Mouse (Mus musculus): ENCODE results near the gene Odf3. TPM values are rescaled to one million over a fixed set of nuclear protein-coding genes. Genes with fewer than 3 reads are reported as not detected.

Gene Odf3
- polyA plus RNA-seq, 1 experiment from 2014 or later, result not detected

- no peak for ATAC-seq
Observed at GRCm38 (mm10) chr7:140899121-140899520, 51.5 kb downstream of the Odf3 start.

GRCm38 (mm10) chr7:140900220-140900619, 52.6 kb downstream of the Odf3 start, which contains the start of gene Cox8b:
Gene Cox8b (minus strand): TSS chr7:140900446.
- 69% methylated on average over 10 of the region's 10 CpGs for WGBS

More at GRCm38 (mm10) chr7:140899121-140899520, 51.5 kb downstream of the Odf3 start:
- Histone ChIP-seq H3K4me2 (replicated peaks) (no peak overlapping the region), H3K27ac (no peak overlapping the region), H3K9me3 (no peaks in the 10 kb centered on the region), H3K4me1 (replicated peaks) (no peaks in the 10 kb centered on the region), H3K36me3 (peaks cover 26% of the 10 kb centered on the region), H3K9ac (no peak overlapping the region), H3K4me3 (replicated peaks) (no peak overlapping the region), H3K27me3 (replicated peaks) (no peaks in the 10 kb centered on the region)
- WGBS, result 78% methylated on average over 3 of the region's 3 CpGs

More at GRCm38 (mm10) chr7:140900220-140900619, 52.6 kb downstream of the Odf3 start, which contains the start of gene Cox8b:
- H3K27ac ChIP-seq, result no peak within 1 kb of the TSS
- no peaks in the 10 kb centered on the region for H3K9me3 ChIP-seq
- no peak within 1 kb of the TSS for H3K4me2 ChIP-seq (replicated peaks)
- no peak within 1 kb of the TSS for H3K9ac ChIP-seq
- H3K4me3 ChIP-seq (replicated peaks), result no peak within 1 kb of the TSS
- no peaks in the 10 kb centered on the region for H3K27me3 ChIP-seq (replicated peaks)
- H3K36me3 ChIP-seq, result peaks cover 18% of the 10 kb centered on the region
- ATAC-seq, result no peak
- no peaks in the 10 kb centered on the region for H3K4me1 ChIP-seq (replicated peaks)

Other genes with a start within 250 kb of the Odf3 start
- gene Olfr46, start 246.5 kb upstream of the Odf3 start, polyA plus RNA-seq (2015; fragmentation: Nextera tagmentation; extraction: Ambion mirVana), result not detected in 2 replicates
- gene Olfr61, start 218.8 kb upstream of the Odf3 start, polyA plus RNA-seq (2015; fragmentation: Nextera tagmentation; extraction: Ambion mirVana), result not detected in 2 replicates
- gene Olfr53, start 201.4 kb upstream of the Odf3 start, polyA plus RNA-seq (2015; fragmentation: Nextera tagmentation; extraction: Ambion mirVana), result not detected in 2 replicates
- gene Olfr539, start 187.9 kb upstream of the Odf3 start, polyA plus RNA-seq (2015; fragmentation: Nextera tagmentation; extraction: Ambion mirVana), result not detected in 2 replicates
- not detected in 2 replicates for gene Olfr45, start 165.9 kb upstream of the Odf3 start, polyA plus RNA-seq (2015; fragmentation: Nextera tagmentation; extraction: Ambion mirVana)
- gene Olfr541, start 150.5 kb upstream of the Odf3 start, polyA plus RNA-seq (2015; fragmentation: Nextera tagmentation; extraction: Ambion mirVana), result not detected in 2 replicates
- not detected in 2 replicates for gene Cyp2e1, start 84.1 kb upstream of the Odf3 start, polyA plus RNA-seq (2015; fragmentation: Nextera tagmentation; extraction: Ambion mirVana)
- gene Syce1, start 60.0 kb upstream of the Odf3 start, polyA plus RNA-seq (2015; fragmentation: Nextera tagmentation; extraction: Ambion mirVana), result 0.40 and 0.48 TPM in 2 replicates
- gene Zfp941, start 25.6 kb upstream of the Odf3 start, polyA plus RNA-seq (2015; fragmentation: Nextera tagmentation; extraction: Ambion mirVana), result 1.6 and 2.0 TPM in 2 replicates
- gene Urah, start 12.8 kb upstream of the Odf3 start, polyA plus RNA-seq (2015; fragmentation: Nextera tagmentation; extraction: Ambion mirVana), result 4.8 TPM in 2 replicates
- gene Scgb1c1, start 2.3 kb upstream of the Odf3 start, polyA plus RNA-seq (2015; fragmentation: Nextera tagmentation; extraction: Ambion mirVana), result not detected in 2 replicates
- 0.54 TPM in 1 of 2 replicates, not detected in the other for gene Gm45785, start 8.5 kb downstream of the Odf3 start, polyA plus RNA-seq (2015; fragmentation: Nextera tagmentation; extraction: Ambion mirVana)
- gene Ric8a, start 9.2 kb downstream of the Odf3 start, polyA plus RNA-seq (2015; fragmentation: Nextera tagmentation; extraction: Ambion mirVana), result 51.9 and 66.6 TPM in 2 replicates
- gene Bet1l, start 9.8 kb downstream of the Odf3 start, polyA plus RNA-seq (2015; fragmentation: Nextera tagmentation; extraction: Ambion mirVana), result 31.7 and 37.1 TPM in 2 replicates
- gene Psmd13, start 34.2 kb downstream of the Odf3 start, polyA plus RNA-seq (2015; fragmentation: Nextera tagmentation; extraction: Ambion mirVana), result 194 and 214 TPM in 2 replicates
- 27.7 and 31.4 TPM in 2 replicates for gene Sirt3, start 34.5 kb downstream of the Odf3 start, polyA plus RNA-seq (2015; fragmentation: Nextera tagmentation; extraction: Ambion mirVana)
- gene Cox8b, start 52.6 kb downstream of the Odf3 start, polyA plus RNA-seq (2015; fragmentation: Nextera tagmentation; extraction: Ambion mirVana), result not detected in 2 replicates
- gene Nlrp6, start 73.1 kb downstream of the Odf3 start, polyA plus RNA-seq (2015; fragmentation: Nextera tagmentation; extraction: Ambion mirVana), result 42.9 and 46.8 TPM in 2 replicates
- gene Pgghg, start 93.6 kb downstream of the Odf3 start, polyA plus RNA-seq (2015; fragmentation: Nextera tagmentation; extraction: Ambion mirVana), result 21.6 and 21.9 TPM in 2 replicates
- gene Ifitm5, start 102.5 kb downstream of the Odf3 start, polyA plus RNA-seq (2015; fragmentation: Nextera tagmentation; extraction: Ambion mirVana), result 2.4 and 3.4 TPM in 2 replicates
- 0.69 TPM in 1 of 2 replicates, not detected in the other for gene Gm45717, start 108.1 kb downstream of the Odf3 start, polyA plus RNA-seq (2015; fragmentation: Nextera tagmentation; extraction: Ambion mirVana)
- 1,251 and 1,347 TPM in 2 replicates for gene Ifitm2, start 108.2 kb downstream of the Odf3 start, polyA plus RNA-seq (2015; fragmentation: Nextera tagmentation; extraction: Ambion mirVana)
- gene Ifitm1, start 119.4 kb downstream of the Odf3 start, polyA plus RNA-seq (2015; fragmentation: Nextera tagmentation; extraction: Ambion mirVana), result 145 and 148 TPM in 2 replicates
- gene Ifitm3, start 163.0 kb downstream of the Odf3 start, polyA plus RNA-seq (2015; fragmentation: Nextera tagmentation; extraction: Ambion mirVana), result 255 and 288 TPM in 2 replicates
- 1.6 and 3.6 TPM in 2 replicates for gene Ifitm6, start 170.1 kb downstream of the Odf3 start, polyA plus RNA-seq (2015; fragmentation: Nextera tagmentation; extraction: Ambion mirVana)
- not detected in 2 replicates for gene Gm17387, start 181.3 kb downstream of the Odf3 start, polyA plus RNA-seq (2015; fragmentation: Nextera tagmentation; extraction: Ambion mirVana)
- 7.9 and 10.7 TPM in 2 replicates for gene B4galnt4, start 213.3 kb downstream of the Odf3 start, polyA plus RNA-seq (2015; fragmentation: Nextera tagmentation; extraction: Ambion mirVana)
- gene Pkp3, start 230.4 kb downstream of the Odf3 start, polyA plus RNA-seq (2015; fragmentation: Nextera tagmentation; extraction: Ambion mirVana), result 24.6 and 26.1 TPM in 2 replicates

Data from intestine, embryonic 15.5 days (tissue).